In genomic region chr8:122625811-122626210, GRCm38 (mm10) we compare ENCODE assay signal across 33 mouse cellular contexts. TPM values are rescaled to one million over a fixed set of nuclear protein-coding genes. Genes with fewer than 3 reads are reported as not detected.
DNase-seq lines count a peak whose midpoint lies in the region; ATAC-seq and TF ChIP-seq lines count a peak whose summit lies in the region.
"Had no signal": no experiment of that assay in that cellular context is flagged by ENCODE, and none has a peak within 500 bp of the region (broad histone marks: within the 10 kb centered on the region; RNA-seq: fewer than 3 reads in every experiment).

No protein-coding gene starts in this region.

- DNase-seq in gastrocnemius, adult 2 months = no peak
- DNase-seq in gastrocnemius, postnatal 25 days = no peak
- DNase-seq in kidney, adult 8-10 months = peak; percentile 38 to 39
- no peak for DNase-seq in kidney, postnatal 10 days
- peak; percentile 53 for DNase-seq in liver, adult 2 months (ENCODE audit: extremely low read depth, low read depth, low spot score)
- DNase-seq in liver = no peak
- DNase-seq: adrenal gland, adult 8-10 months; adrenal gland, postnatal 25 days; cerebellum, adult 11-12 months; cerebellum, adult 8-10 months; cerebellum, postnatal 10 days; cerebellum, postnatal 36 days; embryo, embryonic 11 days; gastrocnemius, postnatal 14 days had no signal

- H3K27ac ChIP-seq in gastrocnemius, adult 2 months = peak overlapping the region; percentile 76; the same call in 1 of the 2 replicates
- no peak overlapping the region for H3K27ac ChIP-seq in intestine, embryonic 16.5 days (ENCODE audit: low read length)
- no peak overlapping the region for H3K27ac ChIP-seq in intestine, embryonic 15.5 days
- H3K27ac ChIP-seq in liver, adult 2 months (replicated peaks; ENCODE audit: insufficient read depth, low read depth, low read length) = no peak overlapping the region
- H3K27ac ChIP-seq: embryonic facial prominence, embryonic 10.5 days; embryonic facial prominence, embryonic 13.5 days; forebrain, embryonic 12.5 days; forebrain, embryonic 15.5 days; heart, embryonic 13.5 days; hindbrain, embryonic 14.5 days; hindbrain, postnatal 0 days had no signal

- no peaks in the 10 kb centered on the region for H3K79me2 ChIP-seq in liver, adult 2 months (ENCODE audit: control insufficient read depth, insufficient read depth, low read length)

- peak overlapping the region; percentile 24; the same call in 1 of the 2 replicates for H3K9ac ChIP-seq in intestine, embryonic 16.5 days (ENCODE audit: low read depth, low read length)
- no peak overlapping the region for H3K9ac ChIP-seq in intestine, embryonic 15.5 days
- H3K9ac ChIP-seq in liver, adult 2 months (ENCODE audit: low read depth, low read length) = no peak overlapping the region
- H3K9ac ChIP-seq: embryonic facial prominence, embryonic 13.5 days; forebrain, embryonic 12.5 days; forebrain, embryonic 15.5 days; heart, embryonic 13.5 days; hindbrain, embryonic 14.5 days had no signal

- H3K4me1 ChIP-seq in intestine, embryonic 16.5 days (ENCODE audit: control insufficient read depth, insufficient read depth, low read length) = peaks cover 12% of the 10 kb centered on the region; the same call in 1 of the 2 replicates
- 0 out of 2 replicates have a peak, but pooled peaks cover 14% of the 10 kb centered on the region for H3K4me1 ChIP-seq in intestine, embryonic 15.5 days (replicated peaks)
- no peaks in the 10 kb centered on the region for H3K4me1 ChIP-seq in liver, adult 2 months (ENCODE audit: control insufficient read depth, insufficient read depth, low read length)
- H3K4me1 ChIP-seq: forebrain, embryonic 15.5 days had no signal

- WGBS in intestine, embryonic 16.5 days = 75% methylated on average over 9 of the region's 9 CpGs
- WGBS in intestine, embryonic 15.5 days = 68% methylated on average over 9 of the region's 9 CpGs
- 54% methylated on average over 9 of the region's 9 CpGs for WGBS in liver, adult 2 months

- TF ChIP-seq POLR2A in liver, adult 2 months (IDR thresholded peaks at IDR 0.05; ENCODE audit: extremely low read depth, insufficient read depth, low read length) = no peak

- H3K4me2 ChIP-seq in intestine, embryonic 16.5 days (ENCODE audit: low read depth, low read length) = no peak overlapping the region
- H3K4me2 ChIP-seq in intestine, embryonic 15.5 days (replicated peaks) = no peak overlapping the region
- H3K4me2 ChIP-seq: embryonic facial prominence, embryonic 13.5 days; forebrain, embryonic 12.5 days; forebrain, embryonic 15.5 days; heart, embryonic 13.5 days; hindbrain, embryonic 14.5 days had no signal

- ATAC-seq in intestine, embryonic 16.5 days = no peak
- no peak for ATAC-seq in intestine, embryonic 15.5 days
- ATAC-seq: activated CD4-positive, CD25-positive, alpha-beta regulatory T cell, adult 4 months; forebrain, embryonic 15.5 days; hindbrain, postnatal 0 days had no signal

- no peak overlapping the region for H3K4me3 ChIP-seq in gastrocnemius, adult 2 months
- no peak overlapping the region for H3K4me3 ChIP-seq in intestine, embryonic 16.5 days (ENCODE audit: low read length)
- H3K4me3 ChIP-seq in intestine, embryonic 15.5 days (replicated peaks) = no peak overlapping the region
- H3K4me3 ChIP-seq in liver, adult 2 months (ENCODE audit: insufficient read depth, low read depth, low read length) = no peak overlapping the region
- H3K4me3 ChIP-seq: embryonic facial prominence, embryonic 10.5 days; embryonic facial prominence, embryonic 13.5 days; erythroblast, embryonic 14.5 days; forebrain, embryonic 12.5 days; forebrain, embryonic 15.5 days; heart, embryonic 13.5 days had no signal

- no peaks in the 10 kb centered on the region for H3K9me3 ChIP-seq in intestine, embryonic 16.5 days (ENCODE audit: control insufficient read depth, low read length)
- H3K9me3 ChIP-seq in intestine, embryonic 15.5 days = no peaks in the 10 kb centered on the region
- H3K9me3 ChIP-seq: embryonic facial prominence, embryonic 10.5 days; embryonic facial prominence, embryonic 13.5 days; forebrain, embryonic 12.5 days; forebrain, embryonic 15.5 days; heart, embryonic 13.5 days had no signal

- H3K27me3 ChIP-seq in intestine, embryonic 16.5 days (replicated peaks; ENCODE audit: control insufficient read depth, insufficient read depth, low read length) = no peaks in the 10 kb centered on the region
- H3K27me3 ChIP-seq in intestine, embryonic 15.5 days (replicated peaks) = no peaks in the 10 kb centered on the region
- no peaks in the 10 kb centered on the region for H3K27me3 ChIP-seq in liver, adult 2 months (ENCODE audit: control insufficient read depth, insufficient read depth, low read length)
- H3K27me3 ChIP-seq: forebrain, embryonic 15.5 days had no signal

- TF ChIP-seq CTCF in gastrocnemius, adult 2 months (IDR thresholded peaks at IDR 0.05) = no peak
- no peak for TF ChIP-seq CTCF in liver, adult 2 months (IDR thresholded peaks at IDR 0.05; ENCODE audit: low read depth, low read length)

- H3K36me3 ChIP-seq in intestine, embryonic 16.5 days (ENCODE audit: control insufficient read depth, insufficient read depth, low read length) = no peaks in the 10 kb centered on the region
- no peaks in the 10 kb centered on the region for H3K36me3 ChIP-seq in intestine, embryonic 15.5 days
- no peaks in the 10 kb centered on the region for H3K36me3 ChIP-seq in liver, adult 2 months (ENCODE audit: control insufficient read depth, insufficient read depth, low read length)
- H3K36me3 ChIP-seq: embryonic facial prominence, embryonic 10.5 days had no signal

- intact Hi-C loops in gastrocnemius, adult 2 months (cut with DNase I) = no loop called here

RNA-seq across cellular contexts. Expression of gene Pabpn1l, which starts 3.3 kb away (rescaled TPM):
- not detected for total RNA-seq in gastrocnemius, adult 2 months (2021)
- total RNA-seq in gastrocnemius, postnatal 25 days (2021) = not detected
- polyA plus RNA-seq in intestine, embryonic 16.5 days (2015; fragmentation: Nextera tagmentation; extraction: Ambion mirVana) = 0.23 TPM in 1 of 2 replicates, not detected in the other
- polyA plus RNA-seq in intestine, embryonic 15.5 days (2015; fragmentation: Nextera tagmentation; extraction: Ambion mirVana) = not detected in 2 replicates
- not detected in 2 replicates for total RNA-seq in liver, adult 2 months (2014; rRNA removed)
- polyA plus RNA-seq in liver, adult 2 months (2012; rRNA removed) = not detected in 2 replicates
- total RNA-seq: adrenal gland, adult 8-10 months; adrenal gland, postnatal 25 days; ES-E14; gastrocnemius, adult 18-20 months; gastrocnemius, postnatal 14 days; heart, adult 18-20 months; heart, postnatal 25 days; hematopoietic stem cell, adult 5-6 weeks; hindbrain, postnatal 0 days had no signal
- polyA plus RNA-seq: activated CD4-positive, CD25-positive, alpha-beta regulatory T cell, adult 4 months; cortical plate, adult 2 months; embryonic facial prominence, embryonic 10.5 days; embryonic facial prominence, embryonic 13.5 days; erythroblast, embryonic 14.5 days; forebrain, embryonic 12.5 days; forebrain, embryonic 15.5 days; gonadal fat pad, adult 2 months; heart, embryonic 13.5 days; heart, embryonic 16.5 days; hindbrain, embryonic 14.5 days; hindbrain, postnatal 0 days had no signal

RNA-seq across cellular contexts. Expression of gene Trappc2l, which starts 14.4 kb away (rescaled TPM):
- total RNA-seq in gastrocnemius, adult 2 months (2021) = 10 to 100 TPM; 39.3 to 45.5 TPM
- total RNA-seq in gastrocnemius, postnatal 25 days (2021) = 10 to 100 TPM; 37.9 to 40.3 TPM
- 76.7 and 86.4 TPM in 2 replicates for polyA plus RNA-seq in intestine, embryonic 16.5 days (2015; fragmentation: Nextera tagmentation; extraction: Ambion mirVana)
- 58.0 and 76.0 TPM in 2 replicates for polyA plus RNA-seq in intestine, embryonic 15.5 days (2015; fragmentation: Nextera tagmentation; extraction: Ambion mirVana)
- 7.4 and 14.5 TPM in 2 replicates for total RNA-seq in liver, adult 2 months (2014; rRNA removed)
- 74.7 and 101 TPM in 2 replicates for polyA plus RNA-seq in liver, adult 2 months (2012; rRNA removed)

RNA-seq across cellular contexts. Expression of gene Galns, which starts 14.5 kb away (rescaled TPM):
- 1 to 10 TPM; 1.0 to 1.1 TPM for total RNA-seq in gastrocnemius, adult 2 months (2021)
- 1 to 10 TPM; 1.3 to 1.8 TPM for total RNA-seq in gastrocnemius, postnatal 25 days (2021)
- 22.4 and 27.4 TPM in 2 replicates for polyA plus RNA-seq in intestine, embryonic 16.5 days (2015; fragmentation: Nextera tagmentation; extraction: Ambion mirVana)
- 17.1 and 18.8 TPM in 2 replicates for polyA plus RNA-seq in intestine, embryonic 15.5 days (2015; fragmentation: Nextera tagmentation; extraction: Ambion mirVana)
- total RNA-seq in liver, adult 2 months (2014; rRNA removed) = 4.1 and 4.4 TPM in 2 replicates
- polyA plus RNA-seq in liver, adult 2 months (2012; rRNA removed) = 4.4 and 6.6 TPM in 2 replicates

RNA-seq across cellular contexts. Expression of gene Aprt, which starts 49.1 kb away (rescaled TPM):
- total RNA-seq in gastrocnemius, adult 2 months (2021) = 10 to 100 TPM; 40.5 to 44.8 TPM
- 10 to 100 TPM; 35.7 to 36.9 TPM for total RNA-seq in gastrocnemius, postnatal 25 days (2021)
- polyA plus RNA-seq in intestine, embryonic 16.5 days (2015; fragmentation: Nextera tagmentation; extraction: Ambion mirVana) = 736 and 778 TPM in 2 replicates
- polyA plus RNA-seq in intestine, embryonic 15.5 days (2015; fragmentation: Nextera tagmentation; extraction: Ambion mirVana) = 545 and 612 TPM in 2 replicates
- total RNA-seq in liver, adult 2 months (2014; rRNA removed) = 59.8 and 68.3 TPM in 2 replicates
- polyA plus RNA-seq in liver, adult 2 months (2012; rRNA removed) = 80.5 and 105 TPM in 2 replicates

RNA-seq across cellular contexts. Expression of gene Cdt1, which starts 58.0 kb away (rescaled TPM):
- total RNA-seq in gastrocnemius, adult 2 months (2021) = 1 to 10 TPM in 1 of 2 experiments, under 1 TPM in 1; 0.78 to 1.5 TPM
- total RNA-seq in gastrocnemius, postnatal 25 days (2021) = 1 to 10 TPM in 1 of 2 experiments, under 1 TPM in 1; 0.82 to 1.1 TPM
- polyA plus RNA-seq in intestine, embryonic 16.5 days (2015; fragmentation: Nextera tagmentation; extraction: Ambion mirVana) = 36.2 and 40.0 TPM in 2 replicates
- polyA plus RNA-seq in intestine, embryonic 15.5 days (2015; fragmentation: Nextera tagmentation; extraction: Ambion mirVana) = 40.3 and 41.8 TPM in 2 replicates
- 1.0 and 3.0 TPM in 2 replicates for total RNA-seq in liver, adult 2 months (2014; rRNA removed)
- 2.5 and 2.9 TPM in 2 replicates for polyA plus RNA-seq in liver, adult 2 months (2012; rRNA removed)

Comparison
In these comparisons a context has a peak if more than half of its experiments do, and no peak if none do; other contexts are left out.
1. DNase-seq: peak in kidney, adult 8-10 months (2 of 2) and liver, adult 2 months (single experiment); none in gastrocnemius, adult 2 months (single experiment), gastrocnemius, postnatal 25 days (single experiment), kidney, postnatal 10 days (single experiment) and liver (single experiment).